Mouse (Mus musculus): ENCODE measurements around the gene D11Wsu47e. TPM values are rescaled to one million over a fixed set of nuclear protein-coding genes. Genes with fewer than 3 reads are reported as not detected.

Gene D11Wsu47e
- polyA plus RNA-seq, 2 experiments, result 20.9 to 27.5 TPM

DNA sequence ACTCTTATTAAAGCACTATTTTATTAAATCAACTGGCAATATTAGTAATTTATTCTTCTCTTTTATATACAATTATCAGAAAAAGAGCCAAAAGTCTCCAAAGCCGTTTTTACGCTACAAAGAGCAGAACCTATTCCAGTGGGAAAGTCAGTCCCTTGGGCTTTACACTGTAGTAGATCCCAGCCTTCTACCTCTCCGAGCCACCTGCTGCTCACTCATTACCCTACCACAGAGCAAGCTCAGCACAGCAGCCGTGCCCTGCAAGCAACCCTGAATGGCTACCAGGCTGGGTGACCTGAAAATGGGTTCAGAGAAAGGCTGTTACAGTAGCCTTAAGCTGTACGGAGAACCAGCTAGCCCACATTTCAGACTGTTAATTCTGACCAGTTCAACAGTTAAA lies 9.6 kb upstream of the D11Wsu47e start:
- DNase-seq (ENCODE audit: low spot score) (no peak), ATAC-seq (ENCODE audit: low FRiP score, low read depth) (no peak)
- Histone ChIP-seq H3K27ac (replicated peaks; ENCODE audit: low read depth, low read length) (no peak overlapping the region), H3K9me3 (ENCODE audit: control insufficient read depth, low read length) (no peaks in the 10 kb centered on the region), H3K36me3 (ENCODE audit: control insufficient read depth, insufficient read depth, low read length) (peaks cover 55% of the 10 kb centered on the region), H3K4me1 (ENCODE audit: control insufficient read depth, insufficient read depth, low read length) (no peaks in the 10 kb centered on the region; the same call in 1 of the 2 replicates), H3K9ac (ENCODE audit: low read depth, low read length, severe bottlenecking) (no peak overlapping the region), H3K27me3 (ENCODE audit: control insufficient read depth, insufficient read depth, low read length) (no peaks in the 10 kb centered on the region), H3K4me2 (replicated peaks; ENCODE audit: low read depth, low read length, severe bottlenecking) (no peak overlapping the region), H3K4me3 (replicated peaks; ENCODE audit: low read length) (no peak overlapping the region)
- WGBS, result 85% methylated on average over 5 of the region's 5 CpGs
- no peak for TF ChIP-seq POLR2A (IDR thresholded peaks at IDR 0.05; ENCODE audit: borderline replicate concordance, extremely low read depth, insufficient read depth, insufficient read length)

DNA sequence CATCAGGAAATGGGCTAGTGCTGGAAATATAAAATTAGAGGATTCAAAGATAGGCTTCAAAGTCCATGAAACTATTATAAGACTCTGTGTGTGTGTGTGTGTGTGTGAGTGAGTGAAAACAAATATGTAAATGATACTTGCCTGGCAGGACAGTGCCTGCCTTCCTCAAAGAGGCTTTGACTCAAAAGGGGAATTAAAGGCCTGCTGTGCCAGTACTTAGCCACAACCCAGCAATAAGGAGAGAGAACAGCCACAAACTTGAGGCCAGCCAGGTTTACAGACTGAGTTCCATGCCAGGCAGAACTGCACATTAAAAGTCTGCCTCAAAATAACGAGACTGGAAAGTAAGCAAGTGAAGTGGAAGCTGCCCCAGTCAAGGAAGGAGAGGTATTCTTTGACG lies 7.4 kb upstream of the D11Wsu47e start:
- Histone ChIP-seq H3K4me1 (ENCODE audit: control insufficient read depth, insufficient read depth, low read length) (no peaks in the 10 kb centered on the region; the same call in none of the 2 replicates), H3K4me2 (replicated peaks; ENCODE audit: low read depth, low read length, severe bottlenecking) (no peak overlapping the region), H3K36me3 (ENCODE audit: control insufficient read depth, insufficient read depth, low read length) (peaks cover 42% of the 10 kb centered on the region), H3K9me3 (ENCODE audit: control insufficient read depth, low read length) (no peaks in the 10 kb centered on the region), H3K27me3 (ENCODE audit: control insufficient read depth, insufficient read depth, low read length) (no peaks in the 10 kb centered on the region), H3K4me3 (replicated peaks; ENCODE audit: low read length) (no peak overlapping the region), H3K9ac (ENCODE audit: low read depth, low read length, severe bottlenecking) (no peak overlapping the region), H3K27ac (replicated peaks; ENCODE audit: low read depth, low read length) (no peak overlapping the region)
- DNase-seq (ENCODE audit: low spot score) (no peak), ATAC-seq (ENCODE audit: low FRiP score, low read depth) (no peak)
- TF ChIP-seq POLR2A (IDR thresholded peaks at IDR 0.05; ENCODE audit: borderline replicate concordance, extremely low read depth, insufficient read depth, insufficient read length), result no peak
- 63% methylated on average over 2 of the region's 2 CpGs for WGBS

DNA sequence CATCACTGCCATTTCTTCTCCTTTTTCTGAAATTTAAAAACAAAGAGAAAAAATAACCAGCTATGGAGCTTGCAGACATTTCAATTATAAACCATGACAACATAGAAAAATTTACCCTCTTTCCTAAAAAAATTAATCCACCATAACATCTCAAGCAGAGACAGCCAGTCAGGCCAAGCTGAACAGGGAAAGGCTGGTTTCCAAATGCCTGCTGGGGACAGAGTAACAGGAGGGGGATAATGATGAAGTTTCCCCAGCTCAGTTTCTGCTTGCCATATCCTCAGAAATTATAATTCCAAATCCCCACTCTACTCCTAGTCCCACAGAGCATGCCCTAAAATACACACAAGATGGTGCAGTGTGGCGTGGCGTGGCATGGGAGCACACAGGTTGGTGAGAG lies 6.8 kb upstream of the D11Wsu47e start:
- H3K4me2 ChIP-seq (replicated peaks; ENCODE audit: low read depth, low read length, severe bottlenecking), result no peak overlapping the region
- ATAC-seq (ENCODE audit: low FRiP score, low read depth) (no peak), DNase-seq (ENCODE audit: low spot score) (no peak)
- H3K4me1 ChIP-seq (ENCODE audit: control insufficient read depth, insufficient read depth, low read length), result peaks cover 4% of the 10 kb centered on the region
- no peak overlapping the region for H3K9ac ChIP-seq (ENCODE audit: low read depth, low read length, severe bottlenecking)
- TF ChIP-seq POLR2A (IDR thresholded peaks at IDR 0.05; ENCODE audit: borderline replicate concordance, extremely low read depth, insufficient read depth, insufficient read length), result no peak
- H3K36me3 ChIP-seq (ENCODE audit: control insufficient read depth, insufficient read depth, low read length), result peaks cover 40% of the 10 kb centered on the region
- H3K27ac ChIP-seq (replicated peaks; ENCODE audit: low read depth, low read length), result no peak overlapping the region
- no peak overlapping the region for H3K4me3 ChIP-seq (replicated peaks; ENCODE audit: low read length)
- 83% methylated on average over 2 of the region's 2 CpGs for WGBS
- no peaks in the 10 kb centered on the region for H3K9me3 ChIP-seq (ENCODE audit: control insufficient read depth, low read length)
- no peaks in the 10 kb centered on the region for H3K27me3 ChIP-seq (ENCODE audit: control insufficient read depth, insufficient read depth, low read length)

DNA sequence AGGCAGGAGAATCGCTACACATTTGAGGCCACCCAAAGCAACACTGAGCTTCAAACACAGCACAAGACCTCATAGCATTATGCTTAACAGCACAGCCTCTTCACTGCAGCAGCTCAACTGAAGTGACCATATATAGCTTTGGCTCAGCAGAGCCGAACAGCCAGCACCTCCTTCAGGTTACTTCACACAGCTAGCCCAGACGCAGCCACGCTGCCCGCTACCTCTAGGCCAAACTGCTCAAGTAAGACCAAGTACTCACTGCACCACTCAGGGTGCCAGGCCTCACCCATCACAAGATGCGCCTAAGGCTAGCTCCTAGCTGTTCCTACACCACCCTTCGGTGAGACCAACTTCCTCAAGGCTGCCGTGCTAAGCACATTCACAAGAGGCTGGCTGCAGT lies 5.8 kb upstream of the D11Wsu47e start:
- Histone ChIP-seq H3K27ac (replicated peaks; ENCODE audit: low read depth, low read length) (no peak overlapping the region), H3K4me1 (ENCODE audit: control insufficient read depth, insufficient read depth, low read length) (peaks cover 7% of the 10 kb centered on the region)
- WGBS, result 86% methylated on average over 8 of the region's 8 CpGs

DNA sequence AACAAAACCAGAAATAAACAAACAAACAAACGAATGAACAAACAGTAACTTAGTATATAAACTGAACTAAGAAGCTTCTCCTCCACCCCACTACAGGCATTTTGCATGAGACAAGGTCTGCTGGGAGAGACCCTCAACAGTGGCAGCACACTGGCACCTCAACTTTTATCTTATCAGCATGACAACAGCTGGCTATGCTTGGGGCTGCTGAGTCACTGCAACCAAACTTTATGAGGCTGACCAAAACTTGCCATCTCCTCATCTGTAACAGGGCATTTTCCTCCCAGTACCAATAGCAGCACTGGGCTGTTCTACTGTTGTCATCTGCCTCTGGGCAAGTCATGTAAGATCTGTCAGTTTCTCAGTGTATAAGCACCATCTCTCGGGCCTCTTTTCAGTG lies 3.3 kb upstream of the D11Wsu47e start:
- DNase-seq (ENCODE audit: low spot score) (no peak), ATAC-seq (ENCODE audit: low FRiP score, low read depth) (no peak)
- no peak for TF ChIP-seq POLR2A (IDR thresholded peaks at IDR 0.05; ENCODE audit: borderline replicate concordance, extremely low read depth, insufficient read depth, insufficient read length)
- WGBS, result 86% methylated on average over 2 of the region's 2 CpGs
- Histone ChIP-seq H3K9me3 (ENCODE audit: control insufficient read depth, low read length) (no peaks in the 10 kb centered on the region), H3K4me2 (replicated peaks; ENCODE audit: low read depth, low read length, severe bottlenecking) (no peak overlapping the region), H3K9ac (ENCODE audit: low read depth, low read length, severe bottlenecking) (no peak overlapping the region), H3K4me3 (replicated peaks; ENCODE audit: low read length) (no peak overlapping the region), H3K27ac (replicated peaks; ENCODE audit: low read depth, low read length) (no peak overlapping the region), H3K4me1 (ENCODE audit: control insufficient read depth, insufficient read depth, low read length) (peaks cover 14% of the 10 kb centered on the region), H3K36me3 (ENCODE audit: control insufficient read depth, insufficient read depth, low read length) (peaks cover 12% of the 10 kb centered on the region), H3K27me3 (ENCODE audit: control insufficient read depth, insufficient read depth, low read length) (no peaks in the 10 kb centered on the region)

More for the DNA sequence above, 5.8 kb upstream of the D11Wsu47e start:
- DNase-seq (ENCODE audit: low spot score) (no peak), ATAC-seq (ENCODE audit: low FRiP score, low read depth) (no peak)
- no peak for TF ChIP-seq POLR2A (IDR thresholded peaks at IDR 0.05; ENCODE audit: borderline replicate concordance, extremely low read depth, insufficient read depth, insufficient read length)
- Histone ChIP-seq H3K36me3 (ENCODE audit: control insufficient read depth, insufficient read depth, low read length) (peaks cover 31% of the 10 kb centered on the region), H3K4me3 (replicated peaks; ENCODE audit: low read length) (no peak overlapping the region), H3K9ac (ENCODE audit: low read depth, low read length, severe bottlenecking) (no peak overlapping the region), H3K9me3 (ENCODE audit: control insufficient read depth, low read length) (no peaks in the 10 kb centered on the region), H3K27me3 (ENCODE audit: control insufficient read depth, insufficient read depth, low read length) (no peaks in the 10 kb centered on the region), H3K4me2 (replicated peaks; ENCODE audit: low read depth, low read length, severe bottlenecking) (no peak overlapping the region)

DNA sequence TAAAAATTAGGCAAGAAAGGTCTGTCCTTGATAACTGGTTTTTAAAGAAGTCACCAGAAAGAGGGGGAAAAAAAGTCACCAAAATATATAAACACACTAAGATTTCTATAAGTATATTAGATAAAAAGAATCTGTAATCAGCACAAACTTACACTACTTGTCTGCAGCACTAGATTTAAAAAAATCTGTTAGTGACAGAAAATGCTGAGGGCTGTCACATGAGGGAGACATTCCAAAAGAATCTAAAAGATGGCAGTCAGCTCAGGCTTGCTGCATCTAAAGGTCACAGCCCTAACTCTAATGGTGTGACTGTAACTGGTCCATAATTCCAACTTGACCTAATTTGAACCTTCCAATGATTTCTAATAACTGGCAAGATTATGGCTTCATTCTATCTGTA lies 2.2 kb upstream of the D11Wsu47e start:
- Histone ChIP-seq H3K4me2 (replicated peaks; ENCODE audit: low read depth, low read length, severe bottlenecking) (peak overlapping the region; percentile 78), H3K36me3 (ENCODE audit: control insufficient read depth, insufficient read depth, low read length) (peaks cover 2% of the 10 kb centered on the region; the same call in 1 of the 2 replicates), H3K9ac (ENCODE audit: low read depth, low read length, severe bottlenecking) (no peak overlapping the region), H3K4me3 (replicated peaks; ENCODE audit: low read length) (no peak overlapping the region), H3K9me3 (ENCODE audit: control insufficient read depth, low read length) (no peaks in the 10 kb centered on the region), H3K27me3 (ENCODE audit: control insufficient read depth, insufficient read depth, low read length) (no peaks in the 10 kb centered on the region), H3K4me1 (ENCODE audit: control insufficient read depth, insufficient read depth, low read length) (peaks cover 14% of the 10 kb centered on the region), H3K27ac (replicated peaks; ENCODE audit: low read depth, low read length) (no peak overlapping the region)
- DNase-seq (ENCODE audit: low spot score) (no peak), ATAC-seq (ENCODE audit: low FRiP score, low read depth) (no peak)
- TF ChIP-seq POLR2A (IDR thresholded peaks at IDR 0.05; ENCODE audit: borderline replicate concordance, extremely low read depth, insufficient read depth, insufficient read length), result no peak

Measured in limb, embryonic 14.5 days (tissue).